Mouse (Mus musculus) stomach, embryonic 14.5 days (tissue): Measurements from ENCODE around the gene Slc19a2. TPM values are rescaled to one million over a fixed set of nuclear protein-coding genes. Genes with fewer than 3 reads are reported as not detected.

ENCODE experiments used
- ATAC-seq: fragments of 200-750 bp; cut with Nextera tagmentation; 2 replicates; pipeline ENCODE4 v1.8.0; 2017; ENCODE audit warnings: low read depth, moderate TSS enrichment; ENCODE audit not compliant: insufficient number of reproducible peaks, insufficient read depth, low FRiP score
- H3K27ac ChIP-seq: fragments of 300-500 bp; sonication (generic); 2 replicates; pipeline ENCODE4 v1.5.1; 2014; ENCODE audit warnings: mild to moderate bottlenecking, low read length, moderate library complexity, mixed read lengths
- H3K27me3 ChIP-seq: fragments of 300-500 bp; sonication (generic); 2 replicates; pipeline ENCODE4 v1.6.1; 2014; ENCODE audit warnings: low read length, control low read depth, mixed read lengths; ENCODE audit not compliant: control insufficient read depth, insufficient read depth
- H3K36me3 ChIP-seq: fragments of 300-500 bp; sonication (generic); 2 replicates; pipeline ENCODE4 v1.6.1; 2014; ENCODE audit warnings: mild to moderate bottlenecking, control low read depth, low read length, moderate library complexity, mixed read lengths; ENCODE audit not compliant: control insufficient read depth, insufficient read depth
- H3K4me1 ChIP-seq: fragments of 300-500 bp; sonication (generic); 2 replicates; pipeline ENCODE4 v1.6.1; 2014; ENCODE audit warnings: low read length, control low read depth, mixed read lengths; ENCODE audit not compliant: control insufficient read depth, insufficient read depth
- H3K4me2 ChIP-seq: fragments of 300-500 bp; sonication (generic); replicated peaks from 2 replicates; pipeline ENCODE4 v1.6.1; 2014; ENCODE audit warnings: low read depth, low read length, control low read depth
- H3K4me3 ChIP-seq: fragments of 300-500 bp; sonication (generic); 2 replicates; pipeline ENCODE4 v1.5.1; 2014; ENCODE audit warnings: low read depth, low read length, control low read depth
- H3K9ac ChIP-seq: fragments of 300-500 bp; sonication (generic); replicated peaks from 2 replicates; pipeline ENCODE4 v1.6.1; 2014; ENCODE audit warnings: low read depth, mild to moderate bottlenecking, control low read depth, low read length, moderate library complexity, mixed read lengths
- H3K9me3 ChIP-seq: fragments of 300-500 bp; sonication (generic); 2 replicates; pipeline ENCODE4 v1.6.1; 2016; ENCODE audit warnings: low read depth, low read length, control low read depth; ENCODE audit not compliant: control insufficient read depth
- WGBS: fragments of 180-500 bp; shearing (Covaris S2); extraction: QIAGEN DNeasy Blood & Tissue Kit; methylation state at CpG from one replicate; pipeline ENCODE4 v1.1.7; 2014; 5-methylcytosine and 5-hydroxymethylcytosine counted together
- polyA plus RNA-seq: library from polyadenylated mRNA; unstranded; fragments of >200 nt; fragmentation: Nextera tagmentation; extraction: Ambion mirVana; gene quantifications from 2 replicates; pipeline ENCODE4 v1.2.1, GENCODE M21; 2014

Slc19a2 gene
- polyA plus RNA-seq, 1 experiment from 2014 or later = 13.8 TPM

DNA sequence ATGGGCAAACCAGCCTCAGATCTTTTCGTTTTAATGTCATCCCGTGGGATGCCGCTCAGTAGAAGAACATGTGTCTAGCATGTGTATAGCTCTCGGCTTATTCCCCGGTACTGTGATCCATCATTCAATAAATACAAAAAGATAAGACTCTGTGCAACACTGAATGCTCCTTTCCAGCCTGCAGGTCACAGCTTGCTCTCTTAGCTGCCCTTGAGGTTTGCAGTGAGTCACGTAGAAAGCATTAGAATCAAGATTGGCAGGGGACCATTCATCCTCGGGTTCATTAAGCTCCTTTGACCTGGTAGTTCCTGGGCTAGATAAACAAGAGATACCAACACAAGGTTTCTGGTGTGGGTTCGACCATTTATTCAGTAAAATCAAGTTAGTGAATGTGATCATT lies 6.0 kb upstream of the Slc19a2 start:
- peaks cover 1% of the 10 kb centered on the region for H3K4me1 ChIP-seq
- no peak for ATAC-seq
- no peaks in the 10 kb centered on the region for H3K27me3 ChIP-seq
- no peaks in the 10 kb centered on the region for H3K36me3 ChIP-seq
- no peaks in the 10 kb centered on the region for H3K9me3 ChIP-seq
- H3K4me3 ChIP-seq = no peak overlapping the region
- no peak overlapping the region for H3K27ac ChIP-seq
- no peak overlapping the region for H3K4me2 ChIP-seq
- WGBS = 48% methylated on average over 8 of the region's 8 CpGs
- H3K9ac ChIP-seq = no peak overlapping the region

DNA sequence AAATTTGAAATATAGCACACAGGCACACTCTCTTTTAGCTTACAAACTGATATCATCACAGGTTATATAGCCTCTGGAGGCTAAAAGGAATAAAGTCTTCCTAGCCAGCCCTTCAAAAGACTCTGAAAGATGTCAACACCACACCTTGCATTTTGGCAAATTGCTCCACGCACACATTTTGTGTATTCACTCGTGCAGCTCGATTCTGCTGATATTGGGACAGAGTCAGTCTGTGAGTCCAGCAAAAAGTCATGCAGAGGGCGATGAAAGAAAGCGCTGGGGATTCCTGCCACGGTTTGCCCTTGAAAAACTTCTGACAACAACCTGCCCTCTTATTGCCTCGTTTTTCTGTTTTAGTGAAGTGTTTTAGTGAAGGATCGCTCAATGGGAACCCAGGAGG lies 1.4 kb upstream of the Slc19a2 start:
- ATAC-seq = no peak
- Histone ChIP-seq H3K27ac (no peak overlapping the region), H3K9ac (no peak overlapping the region), H3K27me3 (no peaks in the 10 kb centered on the region), H3K4me3 (no peak overlapping the region), H3K36me3 (no peaks in the 10 kb centered on the region), H3K9me3 (no peaks in the 10 kb centered on the region), H3K4me1 (peaks cover 11% of the 10 kb centered on the region), H3K4me2 (peak overlapping the region; percentile 43; the same call in 1 of the 2 replicates)
- 49% methylated on average over 8 of the region's 8 CpGs for WGBS

DNA sequence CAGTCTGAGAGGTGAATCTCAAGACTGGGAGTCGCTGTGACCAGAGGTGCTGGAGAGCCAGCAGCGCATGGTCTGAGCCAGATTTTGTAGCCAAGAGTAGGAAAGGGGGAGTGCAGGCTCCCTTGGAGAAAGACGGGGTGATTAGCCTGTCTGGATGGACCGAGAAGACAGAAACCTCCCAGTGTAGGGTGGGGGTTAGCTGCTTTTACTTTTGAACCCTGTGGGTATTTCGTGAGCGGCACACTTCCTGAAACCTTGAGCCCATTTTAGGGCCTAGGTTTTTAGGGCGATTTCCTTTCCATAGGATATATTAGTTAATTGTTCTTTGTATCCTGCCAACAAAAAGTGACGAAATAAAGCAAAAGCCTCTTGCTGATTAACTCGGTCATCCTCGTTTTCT lies 875 bp upstream of the Slc19a2 start:
- WGBS = 17% methylated on average over 10 of the region's 10 CpGs

DNA sequence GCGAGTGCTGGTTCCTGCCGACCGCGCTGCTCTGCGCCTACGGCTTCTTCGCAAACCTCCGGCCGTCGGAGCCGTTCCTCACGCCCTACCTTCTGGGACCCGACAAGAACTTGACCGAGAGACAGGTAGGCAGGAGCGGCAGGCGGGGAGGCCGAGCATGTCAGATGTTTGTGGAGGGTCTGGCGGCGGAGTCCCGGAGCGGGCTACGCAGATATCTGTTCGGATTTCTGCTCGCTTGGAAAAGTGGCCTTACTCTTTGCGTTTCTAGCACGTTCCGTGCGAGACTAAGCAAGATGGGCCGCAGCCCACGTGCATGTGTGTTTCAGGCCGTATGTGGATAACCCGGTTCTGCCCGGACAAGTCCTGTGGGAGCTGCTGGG lies 476 bp downstream of the Slc19a2 start:
- Histone ChIP-seq H3K4me1 (peaks cover 16% of the 10 kb centered on the region), H3K27ac (peak overlapping the region; percentile 66)

More for the DNA sequence above, 875 bp upstream of the Slc19a2 start:
- Histone ChIP-seq H3K4me3 (peak overlapping the region; percentile 71), H3K4me1 (peaks cover 16% of the 10 kb centered on the region), H3K27me3 (no peaks in the 10 kb centered on the region), H3K9me3 (no peaks in the 10 kb centered on the region), H3K27ac (no peak overlapping the region), H3K36me3 (no peaks in the 10 kb centered on the region), H3K9ac (peak overlapping the region; percentile 31), H3K4me2 (peak overlapping the region; percentile 43)
- no peak for ATAC-seq

DNA sequence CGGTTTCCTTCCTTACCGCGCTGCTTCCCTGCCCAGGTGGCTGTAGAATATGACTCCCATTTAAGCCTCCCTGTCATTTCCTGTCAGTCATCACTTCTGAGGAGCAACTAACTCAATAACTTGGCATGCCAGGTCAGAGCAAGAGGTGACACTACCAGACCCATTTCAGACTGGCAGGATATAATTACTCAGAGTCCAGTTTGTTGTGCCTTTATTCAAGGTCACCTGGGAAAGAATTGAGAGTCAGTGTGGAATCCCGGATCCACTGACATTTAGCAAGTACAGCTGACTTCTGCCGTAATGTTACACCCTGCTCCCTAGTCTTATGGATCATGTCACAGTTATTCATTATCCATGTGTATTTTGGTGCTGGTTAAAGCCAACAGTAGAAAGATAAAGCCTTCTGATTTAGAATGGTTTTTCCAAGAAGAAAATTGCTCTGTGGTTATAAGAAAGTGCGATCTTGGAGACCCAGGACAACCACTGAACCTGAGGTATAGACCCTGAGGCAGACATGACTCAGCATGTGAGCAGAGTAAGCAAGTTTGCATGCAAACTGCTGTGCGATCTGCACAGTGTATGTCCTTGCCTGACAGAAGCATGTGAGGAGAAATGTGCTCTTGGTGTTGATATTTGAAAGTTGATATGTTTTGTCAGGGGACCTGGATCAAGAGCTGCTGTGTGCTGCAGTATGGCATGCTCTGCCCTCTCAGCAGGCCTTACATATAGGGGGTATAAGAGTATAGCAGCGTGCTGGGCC lies 1.7 kb downstream of the Slc19a2 start:
- ATAC-seq = no peak
- Histone ChIP-seq H3K4me2 (peak overlapping the region; percentile 57), H3K27ac (no peak overlapping the region), H3K4me1 (peaks cover 16% of the 10 kb centered on the region), H3K27me3 (no peaks in the 10 kb centered on the region), H3K9me3 (no peaks in the 10 kb centered on the region), H3K4me3 (peak overlapping the region; percentile 71), H3K36me3 (no peaks in the 10 kb centered on the region), H3K9ac (no peak overlapping the region)
- WGBS = 50% methylated on average over 8 of the region's 8 CpGs

More for the DNA sequence above, 476 bp downstream of the Slc19a2 start:
- Histone ChIP-seq H3K4me3 (peak overlapping the region; percentile 71), H3K9ac (peak overlapping the region; percentile 37), H3K36me3 (no peaks in the 10 kb centered on the region), H3K4me2 (peak overlapping the region; percentile 57), H3K27me3 (no peaks in the 10 kb centered on the region), H3K9me3 (no peaks in the 10 kb centered on the region)
- WGBS = under 1% methylated on average over 33 of the region's 33 CpGs
- no peak; the same call in 1 of the 2 replicates for ATAC-seq

DNA sequence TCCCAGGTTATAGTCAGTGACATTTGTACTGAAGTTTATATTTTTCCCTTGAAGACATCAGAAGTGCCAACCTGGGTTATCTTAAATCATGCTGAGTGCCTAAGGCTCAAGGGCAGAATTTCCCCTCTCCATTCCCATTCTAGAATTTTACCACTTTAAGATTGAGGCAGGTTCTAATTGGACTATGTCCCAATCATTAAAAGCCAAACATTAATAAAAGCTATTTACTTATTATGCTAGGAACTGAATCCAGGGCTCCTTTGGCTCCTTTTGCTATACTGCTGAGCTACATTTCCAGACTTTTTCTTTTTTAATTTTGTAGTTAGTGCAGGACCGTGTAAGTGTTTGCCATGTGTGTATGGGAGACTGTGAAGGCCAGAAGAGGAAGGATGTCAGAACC lies 2.6 kb downstream of the Slc19a2 start:
- H3K36me3 ChIP-seq = no peaks in the 10 kb centered on the region; the same call in 1 of the 2 replicates
- 86% methylated on average over 1 of the region's 1 CpGs for whole genome bisulfite sequencing
- no peaks in the 10 kb centered on the region for H3K9me3 ChIP-seq
- H3K27ac ChIP-seq = no peak overlapping the region
- H3K27me3 ChIP-seq = no peaks in the 10 kb centered on the region
- no peak overlapping the region for H3K4me2 ChIP-seq
- no peak for ATAC-seq
- no peak overlapping the region for H3K4me3 ChIP-seq
- H3K9ac ChIP-seq = no peak overlapping the region
- peaks cover 16% of the 10 kb centered on the region for H3K4me1 ChIP-seq

DNA sequence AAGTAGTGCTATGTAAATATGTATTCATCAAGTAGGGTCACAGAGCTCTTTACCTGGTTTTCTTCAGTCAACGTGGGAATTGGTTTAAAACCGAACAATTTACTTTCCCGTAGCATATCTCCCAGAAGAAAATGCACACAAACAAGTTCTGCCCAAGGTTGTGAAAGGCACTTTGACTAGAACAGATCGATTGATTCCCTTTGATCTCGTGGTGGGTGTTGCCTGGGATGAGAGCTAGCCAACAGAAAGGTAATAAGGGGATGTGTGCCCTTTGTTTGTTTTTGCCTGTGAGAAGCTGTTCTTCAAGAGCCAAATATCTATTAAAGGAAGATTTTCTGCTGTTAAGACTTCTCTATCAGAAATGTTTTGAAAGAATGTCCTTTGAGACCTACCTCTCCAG lies 3.7 kb downstream of the Slc19a2 start:
- Histone ChIP-seq H3K27ac (no peak overlapping the region), H3K4me3 (no peak overlapping the region), H3K36me3 (peaks cover 5% of the 10 kb centered on the region; the same call in 1 of the 2 replicates), H3K4me2 (no peak overlapping the region), H3K27me3 (no peaks in the 10 kb centered on the region), H3K9ac (no peak overlapping the region), H3K4me1 (peaks cover 16% of the 10 kb centered on the region), H3K9me3 (no peaks in the 10 kb centered on the region)
- no peak for ATAC-seq
- 51% methylated on average over 5 of the region's 5 CpGs for WGBS

DNA sequence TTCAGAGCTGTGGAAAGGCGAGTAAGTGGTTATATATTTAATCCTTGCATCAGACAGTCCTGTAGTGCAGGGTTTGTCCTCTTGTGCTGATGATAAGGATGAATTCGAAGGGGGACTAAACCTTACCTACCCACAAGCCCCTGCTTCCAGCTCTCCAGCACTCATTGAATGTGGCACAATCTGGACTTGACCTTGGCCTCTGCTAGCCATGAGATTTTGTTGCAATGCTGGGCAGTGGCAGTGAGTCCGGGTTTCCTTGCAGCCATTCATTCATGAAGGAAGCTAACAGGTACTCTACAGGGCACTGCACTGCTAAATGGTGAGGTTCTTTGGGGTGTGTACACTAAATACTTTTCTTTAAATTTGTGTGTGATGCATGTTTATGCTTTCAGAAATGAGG lies 6.0 kb downstream of the Slc19a2 start:
- WGBS = 81% methylated on average over 3 of the region's 3 CpGs
- no peak for ATAC-seq

More for the DNA sequence above, 6.0 kb downstream of the Slc19a2 start:
- H3K9me3 ChIP-seq = no peaks in the 10 kb centered on the region
- H3K9ac ChIP-seq = no peak overlapping the region
- no peak overlapping the region for H3K27ac ChIP-seq
- H3K4me3 ChIP-seq = no peak overlapping the region
- H3K27me3 ChIP-seq = no peaks in the 10 kb centered on the region
- peaks cover 11% of the 10 kb centered on the region; the same call in 1 of the 2 replicates for H3K4me1 ChIP-seq
- no peak overlapping the region for H3K4me2 ChIP-seq
- peaks cover 8% of the 10 kb centered on the region; the same call in 1 of the 2 replicates for H3K36me3 ChIP-seq
